Mouse (Mus musculus) forebrain, embryonic 14.5 days (tissue): ENCODE measurements at regions not wholly inside any gene's neighbourhood (a gene's known extent, or its start where the extent isn't known, plus 50 kb on each side); places are given as distances from the start of the nearest gene placed in this dataset. TPM values are rescaled to one million over a fixed set of nuclear protein-coding genes. Genes with fewer than 3 reads are reported as not detected.

Source experiments
- ATAC-seq: fragments of 200-750 bp; cut with Nextera tagmentation; 2 replicates; pipeline ENCODE4 v1.8.0; 2017; ENCODE audit warnings: mild to moderate bottlenecking, moderate library complexity
- DNase-seq: peaks from one replicate; pipeline ENCODE4 v3.0.0-alpha.2; 2015; ENCODE audit warnings: low spot score
- H3K27ac ChIP-seq: fragments of 300-500 bp; sonication (generic); 2 replicates; pipeline ENCODE4 v1.5.1; 2014; ENCODE audit warnings: low read depth, mild to moderate bottlenecking, control low read depth, low read length, moderate library complexity
- H3K27me3 ChIP-seq: fragments of 300-500 bp; sonication (generic); replicated peaks from 2 replicates; pipeline ENCODE4 v1.6.1; 2014; ENCODE audit warnings: low read length, control low read depth, mixed read lengths; ENCODE audit not compliant: control insufficient read depth, insufficient read depth
- H3K36me3 ChIP-seq: fragments of 300-500 bp; sonication (generic); 2 replicates; pipeline ENCODE4 v1.6.1; 2014; ENCODE audit warnings: low read length, control low read depth; ENCODE audit not compliant: control insufficient read depth, insufficient read depth
- H3K4me1 ChIP-seq: fragments of 300-500 bp; sonication (generic); 2 replicates; pipeline ENCODE4 v1.6.1; 2014; ENCODE audit warnings: antibody characterized with exemption, low read length, control low read depth; ENCODE audit not compliant: control insufficient read depth, insufficient read depth
- H3K4me2 ChIP-seq: fragments of 300-500 bp; sonication (generic); 2 replicates; pipeline ENCODE4 v1.6.1; 2014; ENCODE audit warnings: mild to moderate bottlenecking, control low read depth, low read length
- H3K4me3 ChIP-seq: fragments of 300-500 bp; sonication (generic); 2 replicates; pipeline ENCODE4 v1.5.1; 2014; ENCODE audit warnings: low read depth, low read length, control low read depth
- H3K9ac ChIP-seq: fragments of 300-500 bp; sonication (generic); 2 replicates; pipeline ENCODE4 v1.6.1; 2014; ENCODE audit warnings: mild to moderate bottlenecking, low read length, control low read depth, moderate library complexity
- H3K9me3 ChIP-seq: fragments of 300-500 bp; sonication (generic); replicated peaks from 2 replicates; pipeline ENCODE4 v1.6.1; 2016; ENCODE audit warnings: low read length, control low read depth, mixed read lengths; ENCODE audit not compliant: control insufficient read depth
- WGBS: fragments of 180-500 bp; shearing (Covaris S2); extraction: QIAGEN DNeasy Blood & Tissue Kit; methylation state at CpG from one replicate; pipeline ENCODE4 v1.1.7; 2014; 5-methylcytosine and 5-hydroxymethylcytosine counted together
- microRNA-seq: library from miRNA; unstranded; fragments of <30 nt; microRNA quantifications from one replicate; pipeline ENCODE4, GENCODE M21; 2016

GRCm38 (mm10) chr1:67981386-67981785 lies 858.6 kb downstream of the Cps1 start:
- Histone ChIP-seq H3K36me3 (no peaks in the 10 kb centered on the region), H3K27me3 (no peaks in the 10 kb centered on the region)

More at GRCm38 (mm10) chr1:67981386-67981785, 858.6 kb downstream of the Cps1 start:
- no peak for DNase-seq
- no peak for ATAC-seq
- Histone ChIP-seq H3K27ac (no peak overlapping the region), H3K9ac (no peak overlapping the region), H3K4me1 (no peaks in the 10 kb centered on the region), H3K4me2 (no peak overlapping the region), H3K4me3 (no peak overlapping the region), H3K9me3 (no peaks in the 10 kb centered on the region)
- over 99% methylated on average over 4 of the region's 4 CpGs for WGBS

Small RNA genes in the stretch of these regions (microRNA-seq; reads per million reads assigned to microRNA genes)
- not detected for gene Gm23189
